Mouse (Mus musculus) forebrain, embryonic 11.5 days (tissue): ENCODE measurements around the gene Vtcn1. TPM values are rescaled to one million over a fixed set of nuclear protein-coding genes. Genes with fewer than 3 reads are reported as not detected.

ENCODE experiments used
- ATAC-seq: fragments of 200-750 bp; cut with Nextera tagmentation; replicated peaks from 2 replicates; pipeline ENCODE4 v1.8.0; 2017; ENCODE audit warnings: moderate TSS enrichment; ENCODE audit not compliant: low FRiP score
- DNase-seq: peaks from one replicate; pipeline ENCODE4 v3.0.0-alpha.2; 2017; ENCODE audit warnings: low spot score
- H3K27ac ChIP-seq: fragments of 300-500 bp; sonication (generic); 2 replicates; pipeline ENCODE4 v1.5.1; 2014; ENCODE audit warnings: low read depth, low read length
- H3K27me3 ChIP-seq: fragments of 300-500 bp; sonication (generic); 2 replicates; pipeline ENCODE4 v1.6.1; 2014; ENCODE audit warnings: mild to moderate bottlenecking, low read length, mixed read lengths; ENCODE audit not compliant: control insufficient read depth, insufficient read depth
- H3K36me3 ChIP-seq: fragments of 300-500 bp; sonication (generic); 2 replicates; pipeline ENCODE4 v1.6.1; 2014; ENCODE audit warnings: mild to moderate bottlenecking, low read length, moderate library complexity, mixed read lengths; ENCODE audit not compliant: control insufficient read depth, insufficient read depth
- H3K4me1 ChIP-seq: fragments of 300-500 bp; sonication (generic); replicated peaks from 2 replicates; pipeline ENCODE4 v1.6.1; 2014; ENCODE audit warnings: low read length, mixed read lengths; ENCODE audit not compliant: control insufficient read depth, insufficient read depth
- H3K4me2 ChIP-seq: fragments of 300-500 bp; sonication (generic); 2 replicates; pipeline ENCODE4 v1.6.1; 2014; ENCODE audit warnings: low read depth, mild to moderate bottlenecking, low read length, moderate library complexity, mixed read lengths; ENCODE audit not compliant: severe bottlenecking
- H3K4me3 ChIP-seq: fragments of 300-500 bp; sonication (generic); 2 replicates; pipeline ENCODE4 v1.5.1; 2014; ENCODE audit warnings: low read depth, low read length
- H3K9ac ChIP-seq: fragments of 300-500 bp; sonication (generic); 2 replicates; pipeline ENCODE4 v1.6.1; 2014; ENCODE audit warnings: low read length
- H3K9me3 ChIP-seq: fragments of 300-500 bp; sonication (generic); 2 replicates; pipeline ENCODE4 v1.6.1; 2016; ENCODE audit warnings: low read length, mixed read lengths; ENCODE audit not compliant: control insufficient read depth
- WGBS: fragments of 180-500 bp; shearing (Covaris S2); extraction: QIAGEN DNeasy Blood & Tissue Kit; methylation state at CpG from one replicate; pipeline ENCODE4 v1.1.7; 2014; 5-methylcytosine and 5-hydroxymethylcytosine counted together
- polyA plus RNA-seq: library from polyadenylated mRNA; unstranded; fragments of >200 nt; fragmentation: Nextera tagmentation; extraction: Ambion mirVana; gene quantifications from 2 replicates; pipeline ENCODE4 v1.2.1, GENCODE M21; 2014

The Vtcn1 gene
- polyA plus RNA-seq, 1 experiment from 2014 or later = 0.09 TPM

DNA sequence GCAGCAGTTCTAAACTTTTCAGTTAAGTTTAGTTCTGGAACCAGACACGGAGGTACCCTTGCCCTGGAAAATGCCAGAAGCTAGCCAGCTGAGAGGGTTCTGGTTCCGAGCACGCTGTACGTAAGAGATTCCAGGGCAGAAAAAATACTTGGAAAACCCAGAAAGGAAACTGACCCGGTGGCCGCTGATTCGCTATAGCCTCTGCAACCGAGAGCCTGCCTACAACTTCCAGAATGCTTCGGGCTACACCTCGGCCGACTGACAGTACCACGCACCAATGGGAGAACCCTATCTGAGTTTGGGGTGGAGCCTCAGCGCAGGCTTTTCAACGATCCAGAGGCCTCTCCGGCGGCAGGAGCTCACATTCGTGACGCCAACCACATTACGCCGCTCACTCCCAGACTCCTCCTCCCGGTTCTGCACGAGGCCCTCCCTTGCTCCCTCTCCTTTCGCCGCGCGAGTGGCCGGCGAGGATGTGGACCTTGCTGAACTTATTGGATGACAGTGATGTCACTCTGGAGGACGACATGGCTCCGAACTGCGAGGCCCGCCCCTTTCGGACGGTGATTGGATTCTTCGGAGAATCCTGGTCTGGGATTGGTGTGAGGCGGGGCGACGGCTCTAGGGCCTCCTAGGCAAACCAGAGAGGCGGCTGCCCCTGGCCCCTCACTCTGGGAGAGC is 96.7 kb downstream of the Vtcn1 start, which contains the start of gene Trim45:
Gene Trim45 (plus strand): TSS at position 378 of the 681 bp plus-strand sequence.
- H3K4me3 ChIP-seq = peak within 1 kb of the TSS; percentile 45
- H3K9ac ChIP-seq = peak within 1 kb of the TSS; percentile 69
- peak; percentile 98 for DNase-seq
- no peaks in the 10 kb centered on the region for H3K36me3 ChIP-seq
- WGBS = under 1% methylated on average over 39 of the region's 39 CpGs
- peak within 1 kb of the TSS; percentile 13; the same call in 1 of the 2 replicates for H3K27ac ChIP-seq
- peak within 1 kb of the TSS; percentile 67 for H3K4me2 ChIP-seq
- peaks cover 4% of the 10 kb centered on the region for H3K4me1 ChIP-seq
- H3K9me3 ChIP-seq = no peaks in the 10 kb centered on the region
- no peaks in the 10 kb centered on the region for H3K27me3 ChIP-seq
- peak; percentile 99 for ATAC-seq

- 38% methylated on average over 28 of the region's 28 CpGs for WGBS
- Histone ChIP-seq H3K9me3 (no peaks in the 10 kb centered on the region), H3K4me3 (peak overlapping the region; percentile 45), H3K27me3 (no peaks in the 10 kb centered on the region), H3K9ac (peak overlapping the region; percentile 69), H3K4me1 (peaks cover 4% of the 10 kb centered on the region), H3K4me2 (peak overlapping the region; percentile 62), H3K36me3 (no peaks in the 10 kb centered on the region), H3K27ac (peak overlapping the region; percentile 13; the same call in 1 of the 2 replicates)
- ATAC-seq (peak; percentile 70; the same call in 1 of the 2 replicates), DNase-seq (peak; percentile 56)
These were observed 97.5 kb downstream of the Vtcn1 start for GRCm38 (mm10) chr3:100922506-100923375.

GRCm38 (mm10) chr3:100924065-100924732 is 98.9 kb downstream of the Vtcn1 start:
- WGBS = 87% methylated on average over 6 of the region's 6 CpGs
- Histone ChIP-seq H3K27ac (no peak overlapping the region), H3K4me1 (peaks cover 4% of the 10 kb centered on the region), H3K27me3 (no peaks in the 10 kb centered on the region), H3K9ac (no peak overlapping the region), H3K4me2 (no peak overlapping the region), H3K36me3 (no peaks in the 10 kb centered on the region), H3K9me3 (no peaks in the 10 kb centered on the region), H3K4me3 (no peak overlapping the region)
- ATAC-seq (no peak), DNase-seq (no peak)

DNA sequence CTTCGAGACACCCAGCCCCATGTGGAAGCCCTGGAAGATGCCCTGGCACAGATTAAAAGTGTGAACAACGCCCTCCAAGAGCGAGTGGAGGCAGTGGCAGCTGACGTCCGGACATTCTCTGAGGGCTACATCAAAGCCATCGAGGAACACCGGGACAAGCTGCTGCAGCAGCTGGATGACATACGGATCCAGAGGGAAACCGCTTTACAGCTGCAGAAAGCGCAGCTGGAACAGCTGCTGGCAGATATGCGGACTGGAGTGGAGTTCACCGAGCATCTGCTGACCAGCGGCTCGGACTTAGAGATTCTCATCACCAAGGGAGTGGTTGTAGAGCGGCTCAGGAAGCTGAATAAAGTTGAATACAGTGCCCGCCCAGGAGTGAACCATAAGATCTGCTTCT is 99.9 kb downstream of the Vtcn1 start:
- Histone ChIP-seq H3K9ac (no peak overlapping the region), H3K4me2 (no peak overlapping the region), H3K27me3 (no peaks in the 10 kb centered on the region), H3K4me1 (peaks cover 4% of the 10 kb centered on the region), H3K9me3 (no peaks in the 10 kb centered on the region), H3K27ac (no peak overlapping the region), H3K4me3 (no peak overlapping the region), H3K36me3 (no peaks in the 10 kb centered on the region)
- WGBS = 87% methylated on average over 16 of the region's 16 CpGs
- ATAC-seq (no peak), DNase-seq (no peak)

DNA sequence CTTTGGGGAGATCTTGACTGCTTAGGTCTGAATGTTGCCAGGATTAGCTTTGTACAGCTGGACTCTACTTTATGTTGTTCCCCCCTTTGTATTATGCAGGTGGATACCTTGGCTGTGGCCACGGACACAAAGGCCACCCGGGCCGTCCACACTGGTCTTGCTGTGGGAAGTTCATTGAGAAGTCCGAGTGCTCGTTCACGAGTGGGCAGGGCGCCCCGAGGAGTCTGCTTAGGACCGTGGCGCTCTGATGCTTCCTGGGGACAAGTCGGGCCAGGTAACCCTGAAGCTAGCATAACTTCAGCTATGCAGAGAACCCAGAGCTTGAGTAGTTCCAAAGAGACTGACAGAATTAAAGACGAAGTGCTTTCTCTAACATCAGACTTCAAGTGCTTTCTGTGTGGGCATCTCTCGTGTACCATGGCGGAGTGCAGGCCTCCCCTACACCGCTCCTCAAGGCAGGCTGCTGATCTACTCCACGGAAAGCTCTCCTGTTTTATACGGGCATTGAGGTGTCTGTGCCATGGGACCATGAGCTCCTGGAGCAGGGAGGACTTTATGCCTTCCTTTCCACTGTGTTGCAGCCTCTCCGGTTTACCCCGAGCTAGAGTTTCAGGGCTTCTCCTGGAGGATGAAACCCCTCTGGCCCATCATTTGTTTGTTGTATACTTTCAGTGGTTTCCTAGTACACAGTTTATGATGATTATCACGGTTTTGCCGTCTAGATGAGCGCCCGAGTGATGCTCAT is 106.2 kb downstream of the Vtcn1 start:
- Histone ChIP-seq H3K27me3 (no peaks in the 10 kb centered on the region), H3K27ac (no peak overlapping the region), H3K9ac (no peak overlapping the region), H3K4me2 (no peak overlapping the region), H3K9me3 (no peaks in the 10 kb centered on the region), H3K4me3 (no peak overlapping the region), H3K36me3 (no peaks in the 10 kb centered on the region), H3K4me1 (no peaks in the 10 kb centered on the region)
- ATAC-seq (no peak), DNase-seq (no peak)
- 93% methylated on average over 23 of the region's 23 CpGs for WGBS

DNA sequence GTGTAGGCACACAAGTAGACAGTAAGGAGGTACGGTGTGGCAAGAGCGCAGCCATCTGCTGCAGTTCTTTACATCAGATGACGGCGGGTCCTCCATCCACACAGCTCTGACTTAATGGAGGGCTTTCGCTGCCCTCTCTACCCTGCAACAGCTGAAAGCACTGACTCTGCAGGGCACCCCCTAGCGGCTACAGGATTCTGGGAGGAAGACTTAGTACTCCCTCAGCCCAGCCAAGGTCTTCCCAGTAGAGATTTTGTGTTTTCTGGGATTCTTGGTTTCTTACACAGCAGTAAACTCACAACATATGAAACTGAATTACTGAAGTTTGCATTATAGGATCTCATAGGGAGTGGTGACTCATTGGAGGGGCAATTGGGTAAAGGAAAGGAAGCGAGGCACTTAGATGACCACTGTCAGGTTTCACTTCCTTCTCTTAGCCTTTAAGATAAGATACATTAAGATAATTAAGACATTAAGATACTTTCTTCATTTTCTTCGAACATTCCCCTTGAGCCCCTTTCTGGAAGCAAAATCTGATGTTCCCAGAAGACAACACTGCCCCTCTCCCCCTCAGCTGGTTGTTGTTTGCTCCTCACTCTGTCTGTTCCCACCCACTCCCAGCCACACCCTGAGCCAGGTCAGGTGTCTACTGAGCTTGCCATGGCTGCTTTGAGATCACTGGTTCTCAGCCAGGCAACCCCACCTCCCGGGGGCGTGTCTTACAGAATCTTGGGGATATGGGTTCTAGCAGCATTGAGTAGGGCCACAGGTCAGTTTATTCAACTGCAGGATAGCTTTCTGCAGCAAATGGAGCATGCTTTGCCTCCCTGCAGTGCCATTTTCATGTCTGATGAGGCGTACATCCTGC is 107.1 kb downstream of the Vtcn1 start:
- DNase-seq = no peak

GRCm38 (mm10) chr3:100935521-100935920 is 110.3 kb downstream of the Vtcn1 start:
- no peaks in the 10 kb centered on the region; the same call in 1 of the 2 replicates for H3K36me3 ChIP-seq
- H3K27me3 ChIP-seq = no peaks in the 10 kb centered on the region
- no peaks in the 10 kb centered on the region for H3K4me1 ChIP-seq
- DNase-seq = no peak
- H3K9ac ChIP-seq = no peak overlapping the region
- no peak overlapping the region for H3K27ac ChIP-seq
- 92% methylated on average over 6 of the region's 6 CpGs for WGBS
- H3K4me2 ChIP-seq = no peak overlapping the region
- no peak for ATAC-seq
- H3K9me3 ChIP-seq = no peaks in the 10 kb centered on the region
- no peak overlapping the region for H3K4me3 ChIP-seq

More for the DNA sequence above, 107.1 kb downstream of the Vtcn1 start:
- Histone ChIP-seq H3K36me3 (no peaks in the 10 kb centered on the region), H3K27me3 (no peaks in the 10 kb centered on the region), H3K9ac (no peak overlapping the region), H3K9me3 (no peaks in the 10 kb centered on the region), H3K27ac (no peak overlapping the region), H3K4me3 (no peak overlapping the region), H3K4me1 (no peaks in the 10 kb centered on the region), H3K4me2 (no peak overlapping the region)
- no peak for ATAC-seq
- 76% methylated on average over 11 of the region's 11 CpGs for WGBS
